Mouse (Mus musculus) bone marrow, adult 2 months (tissue): Measurements from ENCODE around the gene Socs7.

Source experiments
- CTCF ChIP-seq: fragments of 200-500 bp; IDR thresholded peaks from 2 replicates; pipeline ENCODE4 v1.5.1; 2011; ENCODE audit warnings: low read length, control low read depth; ENCODE audit not compliant: control insufficient read depth, insufficient read depth
- POLR2A ChIP-seq: fragments of 200-500 bp; IDR thresholded peaks from 2 replicates; pipeline ENCODE4 v1.6.1; 2011; ENCODE audit warnings: low read depth, mild to moderate bottlenecking, control low read depth, low read length, borderline replicate concordance; ENCODE audit not compliant: control insufficient read depth

GRCm38 (mm10) chr11:97438868-97439267 lies 76.5 kb downstream of the Socs7 start:
- TF ChIP-seq CTCF (no peak), POLR2A (no peak)
